Mouse (Mus musculus): ENCODE results near the gene Miga2.

DNA sequence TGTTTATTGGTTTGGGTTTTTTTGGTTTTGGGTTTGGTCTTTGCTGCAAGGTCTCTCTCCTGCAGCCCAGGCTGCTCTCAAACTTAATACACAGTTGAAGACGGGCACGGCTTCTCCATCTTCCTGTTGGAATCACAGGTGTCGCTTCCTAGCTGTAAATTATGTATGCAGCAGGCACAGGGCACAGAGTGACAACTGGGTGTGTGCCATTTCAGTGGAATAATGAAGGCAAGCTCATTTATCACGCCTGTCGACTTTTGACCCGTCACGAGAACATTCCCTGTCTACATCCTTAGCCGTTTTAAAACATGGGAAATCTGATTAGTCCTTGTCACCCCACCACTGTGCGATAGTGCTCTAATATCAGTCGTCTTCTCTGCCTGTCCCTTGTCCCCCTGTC lies 3.4 kb upstream of the Miga2 start:
- no peak for TF ChIP-seq CTCF (IDR thresholded peaks at IDR 0.05; ENCODE audit: low read depth)
- no peak for TF ChIP-seq EP300 (IDR thresholded peaks at IDR 0.05; ENCODE audit: low read depth)

Data from heart, postnatal 0 days (tissue).